Mouse (Mus musculus): ENCODE results near the gene Pkdcc. TPM values are rescaled to one million over a fixed set of nuclear protein-coding genes. Genes with fewer than 3 reads are reported as not detected.

Pkdcc gene
- 10 to 100 TPM; 56.6 to 62.4 TPM for total RNA-seq (2021)
- long read RNA-seq, experiment 1, transcript Pkdcc-204 (7 exons, 2,446 nt): major isoform, 14 of 22 reads
- long read RNA-seq, experiment 1, partial matches to known transcripts: 8 of 22 reads
- long read RNA-seq, experiment 1, other reads (novel, unspliced or antisense): 0 of 22 reads
- long read RNA-seq, experiment 2, transcript Pkdcc-204 (7 exons, 2,446 nt): major isoform, 25 of 33 reads
- long read RNA-seq, experiment 2, partial matches to known transcripts: 5 of 33 reads
- long read RNA-seq, experiment 2, other reads (novel, unspliced or antisense): 3 of 33 reads

DNA sequence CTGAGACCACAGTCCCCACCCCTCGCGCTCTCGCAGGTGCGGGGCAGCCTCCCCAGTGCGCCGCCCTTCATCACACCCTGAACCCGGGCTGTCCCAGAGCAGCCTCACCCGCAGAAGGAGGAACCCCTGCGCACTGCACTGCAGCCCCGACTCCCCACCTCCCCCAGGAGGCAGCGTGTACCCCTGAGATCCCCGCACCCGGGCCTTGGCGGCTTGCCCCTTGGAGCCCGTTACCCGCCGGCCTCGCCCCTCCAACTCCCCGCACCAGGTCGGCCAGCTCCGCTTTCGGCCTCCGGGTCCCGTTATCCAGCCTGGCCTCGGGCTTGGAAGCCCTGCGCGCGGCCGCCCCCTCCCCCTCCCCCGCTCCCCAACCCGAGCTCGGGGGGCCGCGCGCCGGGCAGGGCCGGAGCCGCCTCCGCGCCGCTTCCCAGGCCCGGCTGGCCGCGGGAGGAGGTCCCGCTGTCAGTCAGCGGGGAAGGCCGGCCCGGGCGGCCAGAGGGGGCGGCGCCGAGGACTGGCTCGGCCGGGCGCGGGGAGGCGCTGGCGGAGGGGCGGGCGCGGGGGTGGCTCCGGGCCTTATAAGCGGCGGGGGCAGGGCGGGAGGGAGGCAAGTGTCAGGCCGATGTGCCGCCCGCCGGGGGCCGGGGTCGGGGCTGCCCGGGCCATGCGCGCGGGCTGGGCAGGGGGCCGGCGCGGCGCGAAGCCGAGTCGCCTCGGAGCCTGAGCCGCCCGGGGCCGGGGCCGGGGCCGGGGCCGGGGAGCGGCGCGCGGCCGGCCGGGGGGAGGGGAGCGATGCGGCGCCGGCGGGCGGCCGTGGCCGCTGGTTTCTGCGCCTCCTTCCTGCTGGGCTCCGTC is at the start of gene Pkdcc:
Gene Pkdcc (plus strand): TSS at position 619 of the 855 bp plus-strand sequence.
- intact Hi-C loops (cut with DNase I; ENCODE audit: low total_unique reads): no loop called here

DNA sequence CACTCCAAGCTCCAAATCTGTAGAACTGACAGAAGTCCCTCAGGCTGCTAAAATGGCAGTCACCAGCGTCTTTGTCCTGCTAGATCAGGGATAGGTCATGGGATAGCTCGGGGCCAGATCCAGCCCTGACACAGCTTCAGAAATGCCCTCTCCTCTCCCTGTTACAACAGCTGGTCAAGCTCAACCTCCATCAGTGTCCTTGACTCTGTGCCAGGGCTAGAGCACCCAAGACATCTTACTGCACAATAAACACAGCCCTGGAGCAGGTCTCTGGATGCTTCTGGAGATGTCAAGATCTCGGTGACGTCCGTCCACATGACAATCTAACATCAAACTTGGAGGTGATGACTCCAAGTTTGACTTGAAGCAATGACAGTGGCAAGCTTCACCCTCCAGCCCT is 48.9 kb upstream of the Pkdcc start:
- intact Hi-C loops (cut with DNase I; ENCODE audit: low total_unique reads): no loop called here
- DNase-seq: no peak

More for the DNA sequence above, at the start of gene Pkdcc:
- DNase-seq: peak; percentile 95

DNA sequence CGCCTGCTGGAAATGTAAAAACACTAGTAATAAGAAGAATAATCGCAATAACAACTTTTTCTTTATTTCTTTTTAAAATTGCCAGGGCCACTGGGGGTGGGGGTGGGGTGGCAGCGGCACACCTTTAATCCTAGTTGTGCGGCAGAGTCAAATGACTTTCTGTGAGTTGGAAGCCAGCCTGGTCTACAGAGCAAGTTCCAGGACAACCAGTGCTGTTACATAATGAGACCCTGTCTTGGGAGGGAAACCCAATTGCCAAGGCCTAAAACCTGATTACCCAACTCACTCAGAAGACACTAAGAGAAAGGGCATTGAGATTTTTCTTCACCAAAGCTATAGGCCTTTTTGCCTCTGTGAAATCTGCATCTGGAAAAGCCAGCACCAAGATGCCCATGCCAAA is 38.9 kb upstream of the Pkdcc start:
- intact Hi-C loops (cut with DNase I; ENCODE audit: low total_unique reads): no loop called here
- DNase-seq: no peak

DNA sequence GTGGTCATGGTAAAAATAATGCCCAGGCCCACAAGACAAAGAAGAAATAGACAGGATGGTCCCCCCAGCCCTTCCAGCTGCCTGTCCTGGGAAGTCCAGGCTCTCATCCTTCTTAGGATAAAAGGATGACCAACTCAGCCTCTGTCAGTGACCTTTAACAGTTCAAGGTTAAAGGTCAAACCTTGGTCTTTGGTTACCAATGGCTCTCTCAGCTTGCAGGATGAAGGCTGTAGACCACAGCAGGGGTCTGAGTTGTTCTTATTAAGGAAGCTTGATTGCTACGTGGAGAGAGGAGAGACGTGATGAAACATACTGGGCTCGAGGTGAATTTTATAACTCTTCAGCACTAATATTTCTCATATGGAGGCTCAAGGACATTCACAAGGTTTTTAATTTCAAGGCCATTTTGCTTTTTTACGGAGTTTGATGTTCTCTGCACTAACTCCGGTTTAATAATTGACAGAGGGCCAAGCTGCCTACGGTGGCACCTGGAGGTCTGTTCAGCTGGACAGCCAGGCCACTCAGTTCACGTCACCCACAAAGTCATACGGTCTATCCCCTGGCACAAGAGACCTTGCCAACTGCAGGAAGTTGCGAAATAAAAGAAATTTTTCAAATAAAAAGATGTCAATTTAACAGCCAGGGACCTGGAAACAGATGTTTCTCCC is 36.5 kb upstream of the Pkdcc start:
- no peak for DNase-seq
- intact Hi-C loops (cut with DNase I; ENCODE audit: low total_unique reads): no loop called here

DNA sequence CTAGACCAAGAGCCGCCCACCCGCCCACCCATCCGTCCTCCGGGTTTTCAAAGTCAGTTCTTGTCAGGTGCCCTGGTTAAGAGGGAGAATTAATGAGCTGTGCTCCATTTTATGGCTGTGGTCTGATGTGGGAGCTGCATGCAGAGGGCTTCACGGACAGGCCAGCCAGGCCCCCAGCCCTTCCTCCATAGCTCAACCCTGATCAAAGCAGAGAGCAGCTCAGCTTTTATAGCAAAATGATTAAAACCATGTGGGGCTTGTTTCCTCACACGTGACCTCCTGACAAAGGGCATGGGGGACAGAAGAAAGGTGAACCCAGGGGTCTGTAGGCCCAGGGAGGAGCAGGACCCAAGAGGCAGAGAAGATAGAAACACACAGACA is 36.0 kb upstream of the Pkdcc start:
- no peak for DNase-seq

DNA sequence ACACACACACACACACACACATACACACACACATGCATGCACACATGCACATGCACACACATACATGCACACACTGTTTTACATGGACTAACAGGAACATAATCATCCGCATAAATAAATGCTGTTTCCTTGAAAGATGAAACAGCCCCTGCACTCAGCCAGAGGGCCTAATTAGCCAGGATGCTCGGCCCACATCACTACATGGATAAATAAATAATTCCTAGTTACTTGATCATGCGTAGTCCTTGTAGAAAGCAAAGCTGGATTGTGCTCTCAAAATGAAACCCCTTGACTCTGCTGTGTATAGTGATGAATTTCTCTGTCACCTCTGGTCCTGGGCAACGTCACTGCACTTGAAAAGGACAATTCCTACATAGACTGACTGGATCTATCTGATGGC is 35.5 kb upstream of the Pkdcc start:
- DNase-seq: no peak
- intact Hi-C loops (cut with DNase I; ENCODE audit: low total_unique reads): no loop called here

More for the DNA sequence above, 36.0 kb upstream of the Pkdcc start:
- intact Hi-C loops (cut with DNase I; ENCODE audit: low total_unique reads): no loop called here

DNA sequence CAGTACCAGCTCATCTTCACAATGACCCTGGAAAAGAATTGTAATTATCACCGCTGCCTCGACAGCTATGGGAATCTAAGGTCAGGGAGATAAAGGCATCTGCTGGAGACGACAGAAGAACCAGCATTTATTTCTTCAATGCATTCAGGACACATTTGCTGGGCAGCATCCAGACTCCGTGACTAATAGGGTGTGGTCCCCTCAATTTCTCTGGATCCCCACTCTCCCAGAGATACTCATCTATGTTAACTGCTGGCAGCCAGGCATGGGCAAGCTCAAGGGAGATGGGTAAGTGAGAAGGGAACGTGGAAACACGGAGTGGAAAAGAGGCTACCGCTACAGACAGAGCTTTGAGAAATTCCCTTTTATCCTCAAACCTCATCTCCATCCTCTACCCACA is 34.0 kb upstream of the Pkdcc start:
- intact Hi-C loops (cut with DNase I; ENCODE audit: low total_unique reads): no loop called here
- peak; percentile 45 for DNase-seq

DNA sequence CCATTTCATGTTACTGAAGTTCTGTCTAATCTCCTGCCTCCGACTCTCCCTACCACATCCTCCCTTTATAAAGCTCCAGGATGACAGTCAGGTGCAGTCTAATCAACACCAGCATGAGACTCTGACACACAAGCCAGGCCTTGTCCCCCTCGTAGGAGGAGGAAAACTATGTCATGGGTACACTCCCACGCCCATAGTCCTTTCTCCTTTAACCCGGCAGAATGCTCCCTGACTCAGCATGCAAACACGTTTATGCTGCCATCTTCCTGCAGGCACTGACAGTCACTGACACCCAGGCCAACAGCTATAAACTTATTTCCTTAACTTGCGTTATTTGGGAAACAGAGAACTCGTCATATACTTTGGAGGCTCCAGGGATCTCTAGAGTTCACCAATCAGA is 33.5 kb upstream of the Pkdcc start:
- intact Hi-C loops (cut with DNase I; ENCODE audit: low total_unique reads): no loop called here
- no peak for DNase-seq

DNA sequence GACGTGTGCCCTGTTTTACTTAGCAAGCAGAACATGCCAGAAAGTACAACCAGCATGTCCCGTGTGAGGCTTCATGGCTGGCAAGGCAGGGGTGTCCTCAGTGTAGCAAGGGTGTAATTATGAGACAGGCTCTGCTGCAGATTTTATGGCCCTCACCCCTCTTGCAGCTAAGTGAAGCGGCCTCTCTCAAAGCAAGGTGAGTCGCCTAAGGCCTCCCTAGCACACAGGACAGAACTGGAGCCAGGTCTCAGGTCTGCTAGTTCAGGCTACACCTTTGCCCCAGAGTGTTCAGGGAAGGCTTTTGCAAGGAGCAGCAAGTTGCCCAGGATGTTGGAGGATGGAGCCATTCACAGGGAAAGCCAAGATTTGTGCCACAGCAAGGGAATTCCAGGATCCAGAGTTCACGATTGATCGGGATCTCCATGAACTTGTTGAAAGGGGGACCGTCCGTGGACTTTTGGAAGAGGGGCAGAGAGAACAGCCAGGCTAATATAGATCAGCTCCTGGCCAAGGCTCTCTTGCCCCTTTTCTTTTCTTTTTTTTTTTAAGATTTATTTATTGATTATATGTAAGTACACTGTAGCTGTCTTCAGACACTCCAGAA is 32.9 kb upstream of the Pkdcc start:
- DNase-seq: no peak
- intact Hi-C loops (cut with DNase I; ENCODE audit: low total_unique reads): no loop called here

DNA sequence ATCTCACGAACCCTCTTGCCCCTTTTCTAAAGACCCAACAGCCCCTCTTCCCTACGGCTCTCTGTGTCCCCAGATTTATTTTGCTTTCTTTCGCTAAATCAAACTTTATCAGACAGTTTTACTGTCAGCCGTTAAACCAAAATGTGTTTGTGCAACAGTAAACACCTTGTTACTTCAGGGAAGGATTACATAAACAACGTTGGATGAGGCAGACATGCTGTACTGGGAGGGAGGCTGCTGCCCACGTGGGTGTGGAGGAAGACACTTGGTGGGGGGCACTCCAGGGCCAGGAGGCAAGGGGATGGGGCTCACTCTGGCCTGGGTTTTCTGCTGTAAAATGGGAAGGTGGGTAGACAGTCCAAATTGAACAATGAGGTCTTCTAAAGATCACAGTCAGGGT is 32.3 kb upstream of the Pkdcc start:
- DNase-seq: no peak
- intact Hi-C loops (cut with DNase I; ENCODE audit: low total_unique reads): no loop called here

DNA sequence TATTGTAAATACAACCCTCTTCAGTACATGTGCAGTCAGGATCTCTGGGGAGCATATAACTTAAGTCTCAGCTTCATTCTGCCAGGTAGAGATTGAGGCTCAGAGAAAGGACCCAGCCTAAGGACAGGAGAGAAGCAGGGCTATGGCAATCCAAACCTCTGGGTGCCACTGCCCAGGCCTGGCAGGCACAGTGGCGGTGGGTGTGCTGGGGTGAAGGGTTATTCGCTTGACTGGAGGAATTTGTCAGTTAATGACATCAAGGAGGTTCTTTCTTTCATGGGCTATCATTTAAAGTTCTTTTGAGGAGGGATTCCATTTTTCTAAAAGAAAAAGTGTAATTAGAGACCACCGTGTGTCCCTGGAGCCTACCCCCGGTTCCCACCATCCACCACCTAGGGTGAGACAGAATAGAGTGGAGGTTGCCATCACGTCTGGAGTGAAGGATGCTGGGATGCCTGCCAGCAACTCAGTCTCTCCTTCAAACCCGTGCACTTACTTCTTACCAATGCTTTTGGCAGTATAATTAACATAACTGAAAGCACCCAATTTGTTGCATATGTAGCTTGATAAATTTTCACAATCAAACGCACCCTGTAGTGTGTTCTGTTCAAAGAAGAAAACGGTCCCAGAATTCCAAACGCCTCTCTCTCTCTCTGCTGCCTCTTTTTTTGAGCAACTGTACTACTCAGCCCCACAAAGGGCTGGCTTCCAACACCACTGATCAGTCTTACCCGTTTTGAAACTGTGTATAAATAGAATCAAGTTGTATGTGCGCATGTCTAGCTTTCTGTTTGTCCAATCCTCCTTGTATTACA is 27.1 kb upstream of the Pkdcc start:
- DNase-seq: peak; percentile 20
- intact Hi-C loops (cut with DNase I; ENCODE audit: low total_unique reads): no loop called here

DNA sequence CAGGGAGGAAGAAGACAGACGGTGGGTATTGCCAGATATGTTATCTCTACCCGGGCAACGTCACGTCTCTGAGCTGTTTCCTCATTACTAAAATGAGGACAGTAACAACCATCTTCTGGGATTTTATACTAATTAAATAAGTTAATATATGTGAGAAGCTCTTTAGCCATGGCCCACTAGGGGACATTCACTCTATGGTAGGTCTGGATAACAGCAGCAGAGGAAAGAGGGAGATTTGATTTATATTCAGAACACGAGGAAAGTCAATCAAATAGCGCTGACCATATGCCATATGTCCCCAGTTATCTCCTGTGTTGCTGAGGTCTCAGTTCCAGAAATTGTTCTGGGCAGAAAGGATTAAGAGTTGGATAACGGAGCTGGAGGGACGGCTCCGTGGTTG is 24.3 kb upstream of the Pkdcc start:
- intact Hi-C loops (cut with DNase I; ENCODE audit: low total_unique reads): no loop called here
- no peak for DNase-seq

DNA sequence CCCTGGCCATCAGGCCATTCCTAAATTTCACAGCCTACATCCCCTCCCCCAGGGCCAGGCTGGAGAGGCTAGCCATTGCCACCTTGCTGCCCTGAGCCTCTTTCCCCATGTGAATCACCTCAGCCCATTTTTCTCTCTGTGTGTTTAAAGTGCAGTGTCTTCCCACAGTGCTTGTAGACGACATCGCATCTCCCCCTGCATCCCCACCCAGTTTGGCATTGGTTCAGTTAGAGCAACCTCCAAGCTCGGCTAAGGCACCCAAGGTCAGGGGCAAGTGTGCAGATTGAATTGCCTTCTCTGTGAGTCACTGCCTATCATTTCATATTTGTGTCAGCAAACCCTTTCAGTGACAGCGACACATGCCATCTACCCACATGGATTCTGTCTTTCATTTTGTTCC is 20.6 kb upstream of the Pkdcc start:
- intact Hi-C loops (cut with DNase I; ENCODE audit: low total_unique reads): no loop called here
- DNase-seq: no peak

DNA sequence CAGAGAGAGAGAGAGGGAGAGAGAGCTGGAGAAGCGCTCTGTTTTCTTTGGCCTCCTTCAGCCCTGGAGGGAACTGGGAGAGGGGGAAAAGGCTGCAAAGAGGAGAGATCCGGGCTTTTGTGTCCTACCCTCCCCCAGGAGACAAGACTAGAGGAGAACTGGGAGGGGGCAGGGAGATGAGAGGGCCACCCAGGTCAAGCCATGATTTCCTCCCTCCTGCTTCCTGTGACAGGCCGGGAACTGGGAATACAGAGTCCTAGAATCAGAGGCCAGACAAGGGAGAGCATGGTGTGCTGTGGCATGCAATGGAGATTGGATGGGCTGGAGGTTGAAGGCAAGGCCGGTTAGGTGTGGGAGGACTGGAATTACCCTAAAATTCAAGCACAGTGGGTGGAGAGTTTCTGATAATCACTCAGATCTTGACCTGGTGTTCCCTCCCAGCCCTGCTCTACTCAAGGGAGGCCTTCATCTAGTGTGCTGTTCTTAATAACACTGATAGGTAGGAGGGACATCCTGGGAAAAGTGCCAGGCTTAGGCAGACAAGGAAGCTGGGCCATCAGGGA is 17.6 kb upstream of the Pkdcc start:
- intact Hi-C loops (cut with DNase I; ENCODE audit: low total_unique reads): no loop called here
- no peak for DNase-seq

DNA sequence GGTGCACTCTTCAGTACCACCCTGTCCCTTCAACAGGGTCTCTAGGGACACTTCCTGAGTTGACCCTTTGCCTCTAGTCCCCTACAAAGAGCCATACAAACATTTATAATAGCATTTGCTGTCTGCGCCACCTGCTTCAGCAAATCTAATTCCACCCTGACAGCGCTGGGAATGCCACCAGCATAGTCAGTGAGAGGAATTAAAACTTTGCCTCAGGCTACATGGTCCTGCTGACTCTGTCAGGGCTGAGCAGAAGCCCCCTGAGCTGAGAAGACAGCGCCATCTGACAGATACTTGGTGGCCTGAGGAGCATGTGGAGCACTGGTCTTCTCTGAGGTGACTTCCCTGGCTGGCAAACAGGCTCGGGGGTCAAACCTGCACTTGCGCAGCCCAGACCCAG is 14.6 kb upstream of the Pkdcc start:
- no peak for DNase-seq
- intact Hi-C loops (cut with DNase I; ENCODE audit: low total_unique reads): no loop called here

DNA sequence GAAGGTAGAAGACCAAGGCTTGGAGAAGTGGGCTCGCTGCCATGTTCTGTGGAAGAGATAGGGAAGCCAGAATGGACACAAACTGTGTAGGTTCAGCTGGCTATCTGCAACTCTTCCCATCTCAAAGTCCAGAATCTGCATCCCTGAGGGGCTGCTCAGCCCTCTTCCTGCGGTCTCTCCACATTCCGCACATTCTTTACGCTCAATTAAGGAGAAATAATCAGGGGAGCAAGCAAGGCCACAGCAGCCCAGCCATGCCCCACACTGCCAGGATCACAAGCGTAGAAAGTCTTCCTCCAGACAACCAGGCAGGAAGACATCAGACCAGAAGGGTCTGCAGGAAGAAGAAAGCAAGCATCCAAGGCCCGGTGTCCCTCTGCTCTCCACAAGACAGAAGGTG is 13.8 kb upstream of the Pkdcc start:
- intact Hi-C loops (cut with DNase I; ENCODE audit: low total_unique reads): no loop called here
- no peak for DNase-seq

DNA sequence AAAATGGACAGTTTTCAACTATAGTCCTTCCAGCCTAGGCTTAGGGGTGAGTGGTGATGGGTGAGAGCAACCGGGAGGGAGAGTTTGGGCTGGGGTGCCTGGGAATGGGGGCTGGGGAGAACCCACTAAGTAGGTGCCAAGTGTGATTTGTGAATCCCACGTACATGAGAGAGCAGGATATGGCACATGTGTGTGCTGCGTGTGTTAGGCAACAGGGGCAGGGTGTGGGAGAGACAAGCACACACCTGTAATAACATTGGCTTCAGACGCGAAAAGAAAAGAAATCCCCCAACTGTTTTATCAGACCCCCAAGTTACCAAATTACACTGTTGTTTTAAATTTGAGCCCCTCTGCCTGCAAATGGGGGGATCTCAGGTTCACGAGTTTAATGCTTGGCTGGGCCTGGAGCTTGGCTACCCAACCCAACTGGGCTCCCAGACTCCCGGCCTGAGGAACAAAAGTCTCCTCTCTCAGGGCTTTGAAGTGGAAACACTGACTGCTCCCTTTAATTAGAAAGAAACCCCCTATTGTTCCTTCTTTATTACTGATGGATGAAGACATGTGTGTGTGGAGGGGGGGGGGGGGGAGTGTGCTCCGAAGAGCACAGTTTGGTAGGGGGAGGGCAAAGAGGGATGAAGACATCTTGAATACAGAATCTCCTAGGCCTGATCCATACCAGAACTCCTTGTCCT is 11.3 kb upstream of the Pkdcc start:
- no peak for DNase-seq
- intact Hi-C loops (cut with DNase I; ENCODE audit: low total_unique reads): no loop called here

DNA sequence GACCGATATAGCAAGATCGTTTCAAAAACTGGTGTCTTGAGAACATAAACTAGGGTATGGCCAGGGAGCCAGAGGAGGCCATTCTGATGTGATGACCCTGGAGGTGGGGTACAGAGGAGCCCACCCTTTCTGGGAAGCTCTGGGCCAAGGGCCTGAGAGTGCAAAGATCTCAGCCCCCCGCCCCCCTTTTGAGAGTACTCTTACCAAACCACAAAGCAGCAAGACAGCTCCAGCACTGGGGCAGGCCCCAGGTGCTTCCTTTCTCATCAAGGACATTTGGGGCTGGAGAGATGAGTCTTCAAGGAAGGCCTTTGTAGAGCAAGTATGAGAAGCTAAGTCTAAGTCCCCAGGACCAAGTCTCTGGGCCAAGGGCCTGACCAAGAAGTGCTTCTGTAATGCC is 7.8 kb upstream of the Pkdcc start:
- intact Hi-C loops (cut with DNase I; ENCODE audit: low total_unique reads): no loop called here
- DNase-seq: no peak

DNA sequence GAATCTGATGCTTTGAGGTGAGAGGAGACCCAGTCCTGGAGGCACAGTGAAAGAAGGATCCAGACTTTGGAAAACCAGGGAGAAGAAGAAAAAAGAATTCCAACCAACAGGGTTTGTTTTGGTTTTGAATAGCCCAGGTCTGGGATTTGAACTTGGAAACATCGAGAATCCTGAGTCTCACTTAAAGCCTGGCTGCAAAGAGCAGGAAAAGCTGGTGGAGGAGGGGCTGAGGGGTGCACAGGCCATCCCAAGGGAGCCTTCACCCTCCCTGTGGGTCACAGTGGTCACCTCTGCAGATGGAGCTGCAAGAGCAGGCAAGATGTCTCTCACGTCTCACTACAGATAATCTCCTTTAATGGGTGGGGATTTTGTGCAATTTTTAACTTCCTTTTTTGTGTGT is 6.6 kb upstream of the Pkdcc start:
- intact Hi-C loops (cut with DNase I; ENCODE audit: low total_unique reads): no loop called here
- DNase-seq: no peak
